Mouse (Mus musculus): Measurements from ENCODE around the gene Nufip1.
"Not testable (repeated sequence)": the region's sequence is repeated elsewhere in the genome, so short reads cannot be mapped to it uniquely, and the experiment has no call there.

The Nufip1 gene

GRCm38 (mm10) chr14:76145248-76145647 lies 34.6 kb downstream of the Nufip1 start:
- DNase-seq (ENCODE audit: low spot score in 2 of 2), result no peak

- no peak for DNase-seq (ENCODE audit: low spot score in 2 of 2)
Measured at GRCm38 (mm10) chr14:76145868-76146267, 35.2 kb downstream of the Nufip1 start.

DNA sequence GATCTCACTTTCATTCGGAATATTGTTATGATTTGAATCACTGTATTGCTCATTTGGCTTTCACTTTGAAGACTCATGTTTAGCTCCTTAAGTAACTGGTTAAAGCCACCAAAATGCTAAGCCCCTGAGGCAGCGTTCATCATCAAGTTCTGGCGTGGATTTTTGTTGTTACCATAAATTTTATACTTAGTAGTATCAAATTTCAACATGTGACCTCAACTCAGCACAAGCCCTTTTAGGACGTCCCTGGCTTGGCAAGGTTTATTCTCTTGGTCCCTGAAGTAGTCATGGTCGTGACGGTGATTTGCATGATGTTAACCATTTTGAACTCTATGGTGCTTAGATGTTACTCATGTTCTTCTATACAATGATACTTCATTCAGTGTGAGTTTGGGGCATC lies 36.4 kb downstream of the Nufip1 start:
- no peak for DNase-seq (ENCODE audit: low spot score in 2 of 2)

DNA sequence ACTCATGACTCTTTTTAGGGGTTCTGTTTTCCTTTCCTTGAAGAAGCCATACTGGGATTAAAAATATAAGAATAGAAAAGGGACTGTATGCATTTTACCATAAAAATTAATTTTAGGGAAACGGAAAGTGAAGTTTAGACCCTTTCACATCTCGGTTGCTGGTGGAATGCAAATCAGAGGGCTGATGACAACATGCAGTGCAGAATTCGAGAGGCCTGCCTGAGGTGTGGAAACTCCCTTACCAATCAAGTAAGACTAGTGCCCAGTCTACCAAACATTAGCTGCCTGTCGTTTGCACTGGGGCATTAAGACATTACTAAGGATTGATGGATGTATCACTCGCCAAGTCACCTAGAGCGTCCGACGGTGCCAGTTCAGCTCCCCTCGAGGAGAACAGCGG lies 37.6 kb downstream of the Nufip1 start:
- DNase-seq (ENCODE audit: low spot score in 2 of 2), result no peak

DNA sequence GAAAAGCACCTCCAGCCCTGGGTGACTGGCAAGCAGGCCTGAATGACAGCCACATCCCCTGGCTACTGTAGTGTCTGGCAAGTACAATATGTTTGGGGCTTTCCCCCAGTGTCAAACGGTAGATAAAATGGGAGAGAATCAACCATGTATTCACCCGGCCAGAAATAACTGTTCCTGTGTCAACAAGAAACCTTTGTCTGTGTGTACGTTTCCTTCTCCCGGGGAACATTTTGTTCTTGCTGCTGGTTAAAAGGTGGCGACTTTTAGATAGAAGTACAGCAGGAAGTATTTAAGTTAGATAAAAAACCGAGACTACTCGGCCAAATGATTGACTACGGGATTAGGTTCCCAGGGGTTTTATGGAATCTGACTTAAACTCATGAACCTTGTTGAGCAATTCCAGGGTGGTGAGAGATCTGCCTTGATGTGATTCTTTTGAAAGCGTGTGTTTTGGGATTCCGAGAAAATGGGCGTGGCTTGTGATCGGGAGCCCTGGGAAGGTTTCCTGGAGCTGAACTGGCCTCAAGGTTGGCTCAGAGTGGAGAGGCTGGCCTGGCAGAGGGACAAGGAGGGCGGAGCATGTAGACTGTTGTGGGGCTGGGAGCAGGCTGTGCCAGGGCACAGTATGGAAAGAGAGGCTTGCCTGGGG lies 39.0 kb downstream of the Nufip1 start:
- DNase-seq (ENCODE audit: low spot score in 2 of 2), result peak; percentile 12 to 21

- DNase-seq (ENCODE audit: low spot score in 2 of 2), result no peak
Measured at GRCm38 (mm10) chr14:76150499-76150898, 39.8 kb downstream of the Nufip1 start.

- DNase-seq (ENCODE audit: low spot score in 2 of 2), result no peak
Measured at GRCm38 (mm10) chr14:76151011-76151410, 40.3 kb downstream of the Nufip1 start.

DNA sequence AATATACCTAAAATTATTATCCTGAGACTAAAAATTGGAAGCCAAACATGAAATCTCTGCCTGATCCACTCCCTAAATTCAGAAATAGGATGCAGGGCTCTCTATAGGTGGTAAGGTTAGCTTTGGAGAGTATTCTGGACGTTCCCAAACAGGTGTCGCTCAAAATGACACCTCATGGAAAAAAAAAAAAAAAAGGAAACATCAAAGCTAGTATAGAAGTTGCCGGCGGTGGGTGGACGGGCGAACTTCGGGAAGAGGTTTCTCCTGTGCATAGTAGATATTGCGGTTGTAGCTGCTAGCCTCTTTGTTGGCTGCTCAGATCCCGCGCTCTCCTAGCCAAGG lies 41.1 kb downstream of the Nufip1 start:
- no peak for DNase-seq (ENCODE audit: low spot score in 2 of 2)

- DNase-seq (ENCODE audit: low spot score in 2 of 2), result peak; percentile 94 to 99
Measured at GRCm38 (mm10) chr14:76152162-76153002, 41.7 kb downstream of the Nufip1 start.

DNA sequence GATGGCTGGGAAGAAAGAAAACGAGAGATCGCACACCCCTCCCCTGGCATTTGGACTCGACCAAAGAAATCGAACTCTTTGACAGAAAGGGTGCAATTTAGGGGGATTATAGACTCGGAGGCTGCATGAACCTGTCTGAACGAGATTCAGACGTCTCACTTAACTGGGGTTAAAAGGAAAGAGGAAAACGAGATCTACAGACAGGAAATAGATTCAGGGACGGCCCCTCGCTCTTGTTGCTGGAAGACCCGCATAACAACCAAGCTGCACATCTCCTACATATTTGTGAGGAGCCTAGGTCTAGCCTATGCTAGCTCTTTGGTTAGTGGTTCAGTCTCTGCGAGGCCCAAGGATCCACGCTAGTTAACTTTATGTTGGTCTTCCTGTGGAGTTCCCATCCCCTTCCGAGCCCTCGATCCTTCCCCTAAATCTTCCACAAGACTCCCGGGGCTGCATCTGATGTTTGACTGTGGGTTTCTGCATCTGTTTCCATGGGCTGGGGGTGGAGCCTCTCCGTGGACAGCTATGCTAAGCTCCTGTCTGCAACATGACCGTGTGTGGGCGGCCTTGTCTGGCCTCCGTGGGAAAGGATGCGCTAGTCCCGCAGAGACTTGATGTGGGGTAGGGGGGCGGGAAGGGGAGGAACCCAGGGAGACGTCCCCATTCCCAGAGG lies 42.4 kb downstream of the Nufip1 start:
- no peak for DNase-seq (ENCODE audit: low spot score in 2 of 2)

GRCm38 (mm10) chr14:76153828-76154227 lies 43.1 kb downstream of the Nufip1 start:
- no peak for DNase-seq (ENCODE audit: low spot score in 2 of 2)

GRCm38 (mm10) chr14:76158192-76158785 lies 47.6 kb downstream of the Nufip1 start:
- no peak for DNase-seq (ENCODE audit: low spot score in 2 of 2)

GRCm38 (mm10) chr14:76160580-76160979 lies 49.9 kb downstream of the Nufip1 start:
- DNase-seq (ENCODE audit: low spot score in 2 of 2), result not testable (repeated sequence)

- DNase-seq (ENCODE audit: low spot score in 2 of 2), result no peak
Measured at GRCm38 (mm10) chr14:76164236-76164635, 53.5 kb downstream of the Nufip1 start.

GRCm38 (mm10) chr14:76164904-76165755 lies 54.4 kb downstream of the Nufip1 start:
- peak in 1 of 2 experiments; percentile 12 for DNase-seq (ENCODE audit: low spot score in 2 of 2)

DNA sequence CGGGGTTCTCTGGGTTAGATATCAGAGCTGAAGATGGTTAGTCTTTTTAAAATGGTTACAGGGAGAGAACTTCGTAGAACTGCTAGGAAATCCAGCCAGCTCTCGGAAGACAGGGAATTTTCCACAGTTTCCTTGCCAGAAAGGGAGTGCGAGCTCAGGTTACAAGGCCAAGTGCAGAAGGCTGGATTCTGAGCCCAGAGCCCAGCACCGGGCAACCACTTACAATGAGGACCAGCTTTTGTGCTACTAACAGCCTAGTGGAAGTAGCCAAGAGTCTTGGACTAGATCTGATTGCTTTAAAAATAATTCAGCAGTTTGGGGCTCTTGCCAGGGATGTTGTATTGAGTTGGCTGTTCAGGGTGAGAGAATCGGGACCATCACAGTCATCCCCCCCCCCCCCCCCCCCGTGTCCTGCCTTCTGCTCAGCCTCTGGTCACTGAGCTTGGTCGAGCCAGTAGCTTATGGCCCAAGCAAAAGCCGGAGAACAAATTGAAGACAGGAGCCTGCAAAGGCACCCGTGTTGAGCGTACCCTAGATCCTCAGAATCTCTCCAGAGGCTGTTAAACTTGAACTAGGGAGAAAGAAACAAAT lies 59.3 kb downstream of the Nufip1 start:
- DNase-seq (ENCODE audit: low spot score in 2 of 2), result peak in 1 of 2 experiments; percentile 17

- no peak for DNase-seq (ENCODE audit: low spot score in 2 of 2)
Measured at GRCm38 (mm10) chr14:76171285-76171684, 60.6 kb downstream of the Nufip1 start.

GRCm38 (mm10) chr14:76174328-76174727 lies 63.6 kb downstream of the Nufip1 start:
- DNase-seq (ENCODE audit: low spot score in 2 of 2), result no peak

- no peak for DNase-seq (ENCODE audit: low spot score in 2 of 2)
Measured at GRCm38 (mm10) chr14:76175808-76176207, 65.1 kb downstream of the Nufip1 start.

DNA sequence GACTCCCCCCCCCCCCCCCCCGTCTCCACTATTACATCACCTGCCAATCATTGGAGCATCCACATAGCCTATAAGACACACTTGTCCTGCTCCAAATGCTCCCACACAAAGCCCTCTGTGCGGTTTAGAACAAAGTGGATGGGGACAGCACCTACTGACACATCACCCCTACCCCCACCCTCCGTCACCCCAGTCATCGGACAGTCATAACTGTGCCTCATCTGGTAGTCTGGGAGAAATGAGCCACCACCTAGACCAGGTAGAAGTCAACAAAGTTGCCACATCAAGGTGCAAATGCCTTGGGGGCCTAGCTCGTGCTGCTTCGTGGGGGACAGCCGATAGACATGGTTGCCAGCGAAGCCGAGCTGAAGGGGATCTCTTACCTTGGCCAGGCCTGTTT lies 66.5 kb downstream of the Nufip1 start:
- no peak for DNase-seq (ENCODE audit: low spot score in 2 of 2)

- no peak for DNase-seq (ENCODE audit: low spot score in 2 of 2)
Measured at GRCm38 (mm10) chr14:76178447-76178846, 67.8 kb downstream of the Nufip1 start.

Measured in frontal cortex, postnatal 14 days (tissue).